Mouse (Mus musculus) liver, embryonic 12.5 days (tissue): ENCODE measurements at regions not wholly inside any gene's neighbourhood (a gene's known extent, or its start where the extent isn't known, plus 50 kb on each side); places are given as distances from the start of the nearest gene placed in this dataset.

ENCODE experiments used
- ATAC-seq: fragments of 200-750 bp; cut with Nextera tagmentation; 2 replicates; pipeline ENCODE4 v1.8.0; 2017; ENCODE audit warnings: moderate number of reproducible peaks, mild to moderate bottlenecking, moderate library complexity
- H3K27ac ChIP-seq: fragments of 300-500 bp; sonication (generic); 2 replicates; pipeline ENCODE4 v1.5.1; 2016; ENCODE audit warnings: mild to moderate bottlenecking
- H3K27me3 ChIP-seq: fragments of 300-500 bp; sonication (generic); replicated peaks from 2 replicates; pipeline ENCODE4 v1.6.1; 2016; ENCODE audit warnings: mild to moderate bottlenecking, moderate library complexity
- H3K36me3 ChIP-seq: fragments of 300-500 bp; sonication (generic); 2 replicates; pipeline ENCODE4 v1.6.1; 2016; ENCODE audit warnings: mild to moderate bottlenecking, moderate library complexity
- H3K4me1 ChIP-seq: fragments of 300-500 bp; sonication (generic); 2 replicates; pipeline ENCODE4 v1.6.1; 2016
- H3K4me2 ChIP-seq: fragments of 300-500 bp; sonication (generic); 2 replicates; pipeline ENCODE4 v1.6.1; 2016; ENCODE audit warnings: mild to moderate bottlenecking, moderate library complexity
- H3K4me3 ChIP-seq: fragments of 300-500 bp; sonication (generic); 2 replicates; pipeline ENCODE4 v1.5.1; 2016; ENCODE audit warnings: mild to moderate bottlenecking, moderate library complexity
- H3K9ac ChIP-seq: fragments of 300-500 bp; sonication (generic); 2 replicates; pipeline ENCODE4 v1.6.1; 2016; ENCODE audit warnings: mild to moderate bottlenecking, moderate library complexity
- H3K9me3 ChIP-seq: fragments of 300-500 bp; sonication (generic); replicated peaks from 2 replicates; pipeline ENCODE4 v1.6.1; 2016; ENCODE audit warnings: mild to moderate bottlenecking, moderate library complexity
- WGBS: fragments of 180-500 bp; shearing (Covaris S2); methylation state at CpG from one replicate; pipeline ENCODE4 v1.1.7; 2016; ENCODE audit not compliant: insufficient replicate concordance; 5-methylcytosine and 5-hydroxymethylcytosine counted together

DNA sequence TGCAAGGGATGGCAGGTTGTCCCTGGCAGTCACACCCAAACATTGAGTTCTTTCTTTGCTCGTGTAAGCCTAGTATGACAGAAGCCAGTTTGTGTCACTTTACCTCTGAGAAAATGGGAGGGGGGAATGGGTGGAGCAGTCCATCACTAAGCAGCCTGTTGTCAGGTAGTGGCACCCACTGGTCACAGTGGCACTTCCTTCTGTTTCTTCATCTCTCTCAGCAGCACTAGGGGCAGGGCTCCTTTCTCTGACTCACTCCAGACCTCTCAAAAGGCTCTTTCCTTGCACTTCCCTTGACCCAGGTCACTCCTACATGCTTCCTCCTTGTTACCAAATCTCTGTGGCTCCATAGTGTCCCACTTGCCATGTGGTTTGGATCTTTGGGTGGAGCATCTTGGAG is 52.9 kb upstream of the Mef2a start:
- Histone ChIP-seq H3K4me2 (no peak overlapping the region), H3K4me1 (0 out of 2 replicates have a peak, but pooled peaks cover 16% of the 10 kb centered on the region), H3K4me3 (no peak overlapping the region), H3K36me3 (no peaks in the 10 kb centered on the region), H3K27me3 (no peaks in the 10 kb centered on the region), H3K9me3 (no peaks in the 10 kb centered on the region), H3K9ac (no peak overlapping the region), H3K27ac (no peak overlapping the region)
- no peak for ATAC-seq
- WGBS: 6% methylated on average over 1 of the region's 1 CpGs

DNA sequence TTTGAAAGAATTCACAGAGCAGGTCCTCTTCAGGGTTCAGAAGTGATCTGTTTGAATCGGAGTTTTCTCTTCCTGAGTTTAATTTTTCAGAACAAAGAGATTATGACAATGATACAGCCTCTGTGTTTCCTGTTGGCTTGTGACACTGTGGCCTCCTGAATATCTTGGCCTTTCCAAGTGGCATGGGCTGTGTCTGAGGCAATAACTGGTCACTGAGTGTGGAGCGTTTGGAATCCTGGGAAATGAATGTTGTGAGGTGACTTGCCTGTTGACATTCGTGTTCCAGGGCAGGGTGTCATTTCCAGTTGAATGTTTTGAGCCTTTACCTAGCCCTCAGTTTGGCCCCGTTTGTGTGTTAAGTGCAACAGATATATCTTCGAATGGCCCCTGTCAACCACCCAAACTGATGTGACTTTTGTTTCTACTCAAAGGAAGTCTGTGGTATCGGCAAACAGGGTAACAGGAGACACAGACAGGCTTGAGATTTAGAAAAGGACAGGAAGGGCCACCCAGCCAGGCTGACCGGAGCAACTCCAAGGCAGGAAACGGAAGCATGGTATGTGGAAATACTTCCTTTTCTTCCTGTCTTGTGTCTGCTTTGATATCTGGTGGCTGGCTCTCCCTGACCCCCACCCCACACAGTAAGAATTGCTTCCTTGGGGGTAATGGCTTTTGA is 52.3 kb upstream of the Mef2a start:
- no peak overlapping the region for H3K9ac ChIP-seq
- H3K27ac ChIP-seq: no peak overlapping the region
- H3K36me3 ChIP-seq: no peaks in the 10 kb centered on the region
- H3K4me3 ChIP-seq: no peak overlapping the region
- no peak for ATAC-seq
- H3K9me3 ChIP-seq: no peaks in the 10 kb centered on the region
- H3K4me1 ChIP-seq: 0 out of 2 replicates have a peak, but pooled peaks cover 16% of the 10 kb centered on the region
- H3K4me2 ChIP-seq: no peak overlapping the region
- WGBS: 23% methylated on average over 8 of the region's 8 CpGs
- no peaks in the 10 kb centered on the region for H3K27me3 ChIP-seq
